Mouse (Mus musculus): ENCODE data around the gene Serpina9. TPM values are rescaled to one million over a fixed set of nuclear protein-coding genes. Genes with fewer than 3 reads are reported as not detected.

Serpina9 gene
- polyA plus RNA-seq, 1 experiment from 2014 or later: 14.9 TPM

GRCm38 (mm10) chr12:104053995-104054394, 40.4 kb upstream of the Serpina9 start:
- Histone ChIP-seq H3K9me3 (ENCODE audit: control insufficient read depth, low read length) (no peaks in the 10 kb centered on the region), H3K4me1 (replicated peaks; ENCODE audit: control insufficient read depth, insufficient read depth) (no peaks in the 10 kb centered on the region), H3K4me2 (replicated peaks; ENCODE audit: low read depth) (no peak overlapping the region), H3K4me3 (ENCODE audit: low read depth, low read length) (no peak overlapping the region), H3K27me3 (ENCODE audit: control insufficient read depth, insufficient read depth, low read length) (no peaks in the 10 kb centered on the region), H3K36me3 (ENCODE audit: control insufficient read depth, insufficient read depth, low read length) (no peaks in the 10 kb centered on the region), H3K9ac (ENCODE audit: low read length) (no peak overlapping the region), H3K27ac (replicated peaks) (no peak overlapping the region)
- no peak for ATAC-seq (ENCODE audit: low FRiP score, low TSS enrichment)
- no peak for TF ChIP-seq EP300 (optimal IDR thresholded peaks at IDR 0.05)
- TF ChIP-seq CTCF (IDR thresholded peaks at IDR 0.05; ENCODE audit: low read depth): no peak
- 40% methylated on average over 1 of the region's 1 CpGs for WGBS
- DNase-seq (ENCODE audit: low spot score): no peak

- Histone ChIP-seq H3K36me3 (ENCODE audit: control insufficient read depth, insufficient read depth, low read length) (no peaks in the 10 kb centered on the region), H3K27me3 (ENCODE audit: control insufficient read depth, insufficient read depth, low read length) (no peaks in the 10 kb centered on the region), H3K9ac (ENCODE audit: low read length) (no peak overlapping the region), H3K27ac (replicated peaks) (no peak overlapping the region), H3K4me3 (ENCODE audit: low read depth, low read length) (no peak overlapping the region), H3K4me2 (replicated peaks; ENCODE audit: low read depth) (no peak overlapping the region), H3K4me1 (replicated peaks; ENCODE audit: control insufficient read depth, insufficient read depth) (no peaks in the 10 kb centered on the region), H3K9me3 (ENCODE audit: control insufficient read depth, low read length) (no peaks in the 10 kb centered on the region)
- DNase-seq (ENCODE audit: low spot score): no peak
- ATAC-seq (ENCODE audit: low FRiP score, low TSS enrichment): no peak
- 72% methylated on average over 8 of the region's 8 CpGs for WGBS
- TF ChIP-seq CTCF (IDR thresholded peaks at IDR 0.05; ENCODE audit: low read depth) (no peak), EP300 (optimal IDR thresholded peaks at IDR 0.05) (no peak)
Measured at GRCm38 (mm10) chr12:104045713-104046112, 32.2 kb upstream of the Serpina9 start.

- DNase-seq (ENCODE audit: low spot score): no peak
- Histone ChIP-seq H3K36me3 (ENCODE audit: control insufficient read depth, insufficient read depth, low read length) (no peaks in the 10 kb centered on the region), H3K4me2 (replicated peaks; ENCODE audit: low read depth) (no peak within 1 kb of the TSS), H3K4me3 (ENCODE audit: low read depth, low read length) (no peak within 1 kb of the TSS), H3K27ac (replicated peaks) (no peak within 1 kb of the TSS), H3K4me1 (replicated peaks; ENCODE audit: control insufficient read depth, insufficient read depth) (no peaks in the 10 kb centered on the region), H3K9ac (ENCODE audit: low read length) (no peak within 1 kb of the TSS), H3K27me3 (ENCODE audit: control insufficient read depth, insufficient read depth, low read length) (no peaks in the 10 kb centered on the region), H3K9me3 (ENCODE audit: control insufficient read depth, low read length) (no peaks in the 10 kb centered on the region)
- TF ChIP-seq EP300 (optimal IDR thresholded peaks at IDR 0.05) (no peak), CTCF (IDR thresholded peaks at IDR 0.05; ENCODE audit: low read depth) (no peak)
- WGBS: 80% methylated on average over 7 of the region's 7 CpGs
- no peak for ATAC-seq (ENCODE audit: low FRiP score, low TSS enrichment)
Measured at GRCm38 (mm10) chr12:104044343-104044742, 30.8 kb upstream of the Serpina9 start, which contains the start of gene Serpina12. Serpina12 (minus strand) TSS chr12:104044443.

- ATAC-seq (ENCODE audit: low FRiP score, low TSS enrichment) (no peak), DNase-seq (ENCODE audit: low spot score) (no peak)
- 86% methylated on average over 2 of the region's 2 CpGs for WGBS
- H3K9me3 ChIP-seq (ENCODE audit: control insufficient read depth, low read length): no peaks in the 10 kb centered on the region
- H3K36me3 ChIP-seq (ENCODE audit: control insufficient read depth, insufficient read depth, low read length): no peaks in the 10 kb centered on the region
- TF ChIP-seq CTCF (IDR thresholded peaks at IDR 0.05; ENCODE audit: low read depth) (no peak), EP300 (optimal IDR thresholded peaks at IDR 0.05) (no peak)
- H3K4me2 ChIP-seq (replicated peaks; ENCODE audit: low read depth): no peak overlapping the region
- no peaks in the 10 kb centered on the region for H3K4me1 ChIP-seq (replicated peaks; ENCODE audit: control insufficient read depth, insufficient read depth)
- no peak overlapping the region for H3K27ac ChIP-seq (replicated peaks)
- H3K9ac ChIP-seq (ENCODE audit: low read length): no peak overlapping the region
- no peaks in the 10 kb centered on the region for H3K27me3 ChIP-seq (ENCODE audit: control insufficient read depth, insufficient read depth, low read length)
- no peak overlapping the region for H3K4me3 ChIP-seq (ENCODE audit: low read depth, low read length)
Measured at GRCm38 (mm10) chr12:104042753-104043152, 29.2 kb upstream of the Serpina9 start.

GRCm38 (mm10) chr12:104041401-104041800, 27.8 kb upstream of the Serpina9 start:
- no peaks in the 10 kb centered on the region for H3K36me3 ChIP-seq (ENCODE audit: control insufficient read depth, insufficient read depth, low read length)
- no peak overlapping the region for H3K4me2 ChIP-seq (replicated peaks; ENCODE audit: low read depth)
- WGBS: 45% methylated on average over 6 of the region's 6 CpGs
- H3K9me3 ChIP-seq (ENCODE audit: control insufficient read depth, low read length): no peaks in the 10 kb centered on the region
- ATAC-seq (ENCODE audit: low FRiP score, low TSS enrichment): peak; percentile 51; the same call in 1 of the 2 replicates
- no peaks in the 10 kb centered on the region for H3K27me3 ChIP-seq (ENCODE audit: control insufficient read depth, insufficient read depth, low read length)
- DNase-seq (ENCODE audit: low spot score): no peak
- H3K4me1 ChIP-seq (replicated peaks; ENCODE audit: control insufficient read depth, insufficient read depth): no peaks in the 10 kb centered on the region
- H3K4me3 ChIP-seq (ENCODE audit: low read depth, low read length): no peak overlapping the region
- peak overlapping the region; percentile 53; the same call in 1 of the 2 replicates for H3K27ac ChIP-seq (replicated peaks)
- TF ChIP-seq CTCF (IDR thresholded peaks at IDR 0.05; ENCODE audit: low read depth) (no peak), EP300 (optimal IDR thresholded peaks at IDR 0.05) (no peak)
- no peak overlapping the region for H3K9ac ChIP-seq (ENCODE audit: low read length)

- no peak for DNase-seq (ENCODE audit: low spot score)
- no peak overlapping the region for H3K4me3 ChIP-seq (ENCODE audit: low read depth, low read length)
- H3K4me2 ChIP-seq (replicated peaks; ENCODE audit: low read depth): no peak overlapping the region
- H3K27me3 ChIP-seq (ENCODE audit: control insufficient read depth, insufficient read depth, low read length): no peaks in the 10 kb centered on the region
- TF ChIP-seq EP300 (optimal IDR thresholded peaks at IDR 0.05) (no peak), CTCF (IDR thresholded peaks at IDR 0.05; ENCODE audit: low read depth) (no peak)
- H3K4me1 ChIP-seq (replicated peaks; ENCODE audit: control insufficient read depth, insufficient read depth): no peaks in the 10 kb centered on the region
- H3K9me3 ChIP-seq (ENCODE audit: control insufficient read depth, low read length): no peaks in the 10 kb centered on the region
- no peak for ATAC-seq (ENCODE audit: low FRiP score, low TSS enrichment)
- WGBS: 86% methylated on average over 7 of the region's 7 CpGs
- no peak overlapping the region for H3K9ac ChIP-seq (ENCODE audit: low read length)
- no peak overlapping the region for H3K27ac ChIP-seq (replicated peaks)
- H3K36me3 ChIP-seq (ENCODE audit: control insufficient read depth, insufficient read depth, low read length): no peaks in the 10 kb centered on the region
Measured at GRCm38 (mm10) chr12:104038181-104038580, 24.6 kb upstream of the Serpina9 start.

All from stomach, postnatal 0 days (tissue).